Mouse (Mus musculus): Measurements from ENCODE around the gene Gm11034.

- TF ChIP-seq POLR2A (IDR thresholded peaks at IDR 0.05; ENCODE audit: insufficient read depth, low read length): no peak
- no peak for TF ChIP-seq CTCF (IDR thresholded peaks at IDR 0.05; ENCODE audit: low read depth, low read length)
- no peak for TF ChIP-seq EP300 (IDR thresholded peaks at IDR 0.05; ENCODE audit: insufficient read depth, low read depth, low read length)
Measured at GRCm38 (mm10) chr8:72242226-72242625, 28.8 kb upstream of the Gm11034 start.
